Mouse (Mus musculus) ES-Bruce4 (cell line): ENCODE data around the gene Apoc3.

Experiments used
- CTCF ChIP-seq: IDR thresholded peaks from one replicate; pipeline ENCODE4 v1.8.1; 2011; ENCODE audit warnings: low read depth, low read length
- POLR2A ChIP-seq: IDR thresholded peaks from one replicate; pipeline ENCODE4 v1.8.1; 2011; ENCODE audit warnings: low read length; ENCODE audit not compliant: insufficient read depth

- no peak for TF ChIP-seq CTCF
- TF ChIP-seq POLR2A: no peak
Observed at GRCm38 (mm10) chr9:46272070-46272469, 36.6 kb upstream of the Apoc3 start.
